Mouse (Mus musculus): ENCODE results near the gene Pfkfb3. TPM values are rescaled to one million over a fixed set of nuclear protein-coding genes. Genes with fewer than 3 reads are reported as not detected.
"Not testable (repeated sequence)": the region's sequence is repeated elsewhere in the genome, so short reads cannot be mapped to it uniquely, and the experiment has no call there.

The Pfkfb3 gene
- polyA plus RNA-seq, 1 experiment = 24.3 TPM

- H3K27ac ChIP-seq (ENCODE audit: control insufficient read depth, insufficient read depth, low read depth, low read length, poor library complexity) = peak overlapping the region; percentile 85; the same call in 1 of the 2 replicates
- H3K4me1 ChIP-seq (ENCODE audit: control insufficient read depth, insufficient read depth, low read length) = peaks cover 17% of the 10 kb centered on the region
- H3K4me3 ChIP-seq (replicated peaks; ENCODE audit: control insufficient read depth, low read depth, low read length) = no peak overlapping the region
- TF ChIP-seq POLR2A (IDR thresholded peaks at IDR 0.05; ENCODE audit: borderline replicate concordance, control insufficient read depth, low read depth, low read length) = no peak
- peak; percentile 55 for TF ChIP-seq CTCF (IDR thresholded peaks at IDR 0.05; ENCODE audit: control insufficient read depth, insufficient read depth, low read length)
- WGBS = 24% methylated on average over 2 of the region's 2 CpGs
These were observed 6.3 kb downstream of the Pfkfb3 start for GRCm38 (mm10) chr2:11547609-11548008.

GRCm38 (mm10) chr2:11546091-11546490, 7.8 kb downstream of the Pfkfb3 start:
- 71% methylated on average over 8 of the region's 8 CpGs for WGBS
- H3K4me3 ChIP-seq (replicated peaks; ENCODE audit: control insufficient read depth, low read depth, low read length) = no peak overlapping the region
- H3K27ac ChIP-seq (ENCODE audit: control insufficient read depth, insufficient read depth, low read depth, low read length, poor library complexity) = peak overlapping the region; percentile 0; the same call in 1 of the 2 replicates
- TF ChIP-seq POLR2A (IDR thresholded peaks at IDR 0.05; ENCODE audit: borderline replicate concordance, control insufficient read depth, low read depth, low read length) = no peak
- no peak for TF ChIP-seq CTCF (IDR thresholded peaks at IDR 0.05; ENCODE audit: control insufficient read depth, insufficient read depth, low read length)
- H3K4me1 ChIP-seq (ENCODE audit: control insufficient read depth, insufficient read depth, low read length) = peaks cover 17% of the 10 kb centered on the region

- 3% methylated on average over 1 of the region's 1 CpGs for WGBS
- H3K4me3 ChIP-seq (replicated peaks; ENCODE audit: control insufficient read depth, low read depth, low read length) = no peak overlapping the region
- H3K4me1 ChIP-seq (ENCODE audit: control insufficient read depth, insufficient read depth, low read length) = peaks cover 19% of the 10 kb centered on the region
- TF ChIP-seq POLR2A (IDR thresholded peaks at IDR 0.05; ENCODE audit: borderline replicate concordance, control insufficient read depth, low read depth, low read length) = no peak
- no peak for TF ChIP-seq CTCF (IDR thresholded peaks at IDR 0.05; ENCODE audit: control insufficient read depth, insufficient read depth, low read length)
- H3K27ac ChIP-seq (ENCODE audit: control insufficient read depth, insufficient read depth, low read depth, low read length, poor library complexity) = peak overlapping the region; percentile 0; the same call in 1 of the 2 replicates
These were observed 8.5 kb downstream of the Pfkfb3 start for GRCm38 (mm10) chr2:11545380-11545779.

GRCm38 (mm10) chr2:11544342-11544741, 9.5 kb downstream of the Pfkfb3 start:
- H3K27ac ChIP-seq (ENCODE audit: control insufficient read depth, insufficient read depth, low read depth, low read length, poor library complexity) = peak overlapping the region; percentile 82
- 4% methylated on average over 5 of the region's 5 CpGs for WGBS
- H3K4me1 ChIP-seq (ENCODE audit: control insufficient read depth, insufficient read depth, low read length) = peaks cover 19% of the 10 kb centered on the region
- H3K4me3 ChIP-seq (replicated peaks; ENCODE audit: control insufficient read depth, low read depth, low read length) = peak overlapping the region; percentile 35
- TF ChIP-seq POLR2A (IDR thresholded peaks at IDR 0.05; ENCODE audit: borderline replicate concordance, control insufficient read depth, low read depth, low read length) (no peak), CTCF (IDR thresholded peaks at IDR 0.05; ENCODE audit: control insufficient read depth, insufficient read depth, low read length) (no peak)

- WGBS = 76% methylated on average over 7 of the region's 7 CpGs
- Histone ChIP-seq H3K4me1 (ENCODE audit: control insufficient read depth, insufficient read depth, low read length) (peaks cover 17% of the 10 kb centered on the region), H3K27ac (ENCODE audit: control insufficient read depth, insufficient read depth, low read depth, low read length, poor library complexity) (no peak overlapping the region), H3K4me3 (replicated peaks; ENCODE audit: control insufficient read depth, low read depth, low read length) (no peak overlapping the region)
- no peak for TF ChIP-seq CTCF (IDR thresholded peaks at IDR 0.05; ENCODE audit: control insufficient read depth, insufficient read depth, low read length)
- TF ChIP-seq POLR2A (IDR thresholded peaks at IDR 0.05; ENCODE audit: borderline replicate concordance, control insufficient read depth, low read depth, low read length) = no peak
These were observed 10.7 kb downstream of the Pfkfb3 start for GRCm38 (mm10) chr2:11543158-11543557.

GRCm38 (mm10) chr2:11542640-11543039, 11.2 kb downstream of the Pfkfb3 start:
- 68% methylated on average over 1 of the region's 1 CpGs for WGBS
- H3K4me1 ChIP-seq (ENCODE audit: control insufficient read depth, insufficient read depth, low read length) = peaks cover 17% of the 10 kb centered on the region
- no peak for TF ChIP-seq POLR2A (IDR thresholded peaks at IDR 0.05; ENCODE audit: borderline replicate concordance, control insufficient read depth, low read depth, low read length)
- peak; percentile 69; the same call in 1 of the 2 replicates for TF ChIP-seq CTCF (IDR thresholded peaks at IDR 0.05; ENCODE audit: control insufficient read depth, insufficient read depth, low read length)
- H3K27ac ChIP-seq (ENCODE audit: control insufficient read depth, insufficient read depth, low read depth, low read length, poor library complexity) = no peak overlapping the region
- H3K4me3 ChIP-seq (replicated peaks; ENCODE audit: control insufficient read depth, low read depth, low read length) = no peak overlapping the region

- Histone ChIP-seq H3K4me3 (replicated peaks; ENCODE audit: control insufficient read depth, low read depth, low read length) (no peak overlapping the region), H3K4me1 (ENCODE audit: control insufficient read depth, insufficient read depth, low read length) (peaks cover 17% of the 10 kb centered on the region), H3K27ac (ENCODE audit: control insufficient read depth, insufficient read depth, low read depth, low read length, poor library complexity) (peak overlapping the region; percentile 44; the same call in 1 of the 2 replicates)
- 52% methylated on average over 1 of the region's 1 CpGs for WGBS
- TF ChIP-seq POLR2A (IDR thresholded peaks at IDR 0.05; ENCODE audit: borderline replicate concordance, control insufficient read depth, low read depth, low read length) (no peak), CTCF (IDR thresholded peaks at IDR 0.05; ENCODE audit: control insufficient read depth, insufficient read depth, low read length) (no peak)
These were observed 11.8 kb downstream of the Pfkfb3 start for GRCm38 (mm10) chr2:11542121-11542520.

GRCm38 (mm10) chr2:11541528-11541927, 12.3 kb downstream of the Pfkfb3 start:
- Histone ChIP-seq H3K4me1 (ENCODE audit: control insufficient read depth, insufficient read depth, low read length) (peaks cover 16% of the 10 kb centered on the region), H3K27ac (ENCODE audit: control insufficient read depth, insufficient read depth, low read depth, low read length, poor library complexity) (peak overlapping the region; percentile 38; the same call in 1 of the 2 replicates)
- 64% methylated on average over 1 of the region's 1 CpGs for WGBS
- H3K4me3 ChIP-seq (replicated peaks; ENCODE audit: control insufficient read depth, low read depth, low read length) = not testable (repeated sequence)

- 71% methylated on average over 8 of the region's 8 CpGs for WGBS
- Histone ChIP-seq H3K27ac (ENCODE audit: control insufficient read depth, insufficient read depth, low read depth, low read length, poor library complexity) (no peak overlapping the region), H3K4me3 (replicated peaks; ENCODE audit: control insufficient read depth, low read depth, low read length) (no peak overlapping the region), H3K4me1 (ENCODE audit: control insufficient read depth, insufficient read depth, low read length) (peaks cover 6% of the 10 kb centered on the region)
- TF ChIP-seq POLR2A (IDR thresholded peaks at IDR 0.05; ENCODE audit: borderline replicate concordance, control insufficient read depth, low read depth, low read length) (no peak), CTCF (IDR thresholded peaks at IDR 0.05; ENCODE audit: control insufficient read depth, insufficient read depth, low read length) (no peak)
These were observed 17.9 kb downstream of the Pfkfb3 start for GRCm38 (mm10) chr2:11535966-11536365.

Data from bone marrow, adult 2 months (tissue).